Mouse (Mus musculus): ENCODE data around the gene Hectd4. TPM values are rescaled to one million over a fixed set of nuclear protein-coding genes. Genes with fewer than 3 reads are reported as not detected.

Hectd4 gene
- 4.8 TPM for polyA plus RNA-seq (2017; shearing (Covaris generic))

DNA sequence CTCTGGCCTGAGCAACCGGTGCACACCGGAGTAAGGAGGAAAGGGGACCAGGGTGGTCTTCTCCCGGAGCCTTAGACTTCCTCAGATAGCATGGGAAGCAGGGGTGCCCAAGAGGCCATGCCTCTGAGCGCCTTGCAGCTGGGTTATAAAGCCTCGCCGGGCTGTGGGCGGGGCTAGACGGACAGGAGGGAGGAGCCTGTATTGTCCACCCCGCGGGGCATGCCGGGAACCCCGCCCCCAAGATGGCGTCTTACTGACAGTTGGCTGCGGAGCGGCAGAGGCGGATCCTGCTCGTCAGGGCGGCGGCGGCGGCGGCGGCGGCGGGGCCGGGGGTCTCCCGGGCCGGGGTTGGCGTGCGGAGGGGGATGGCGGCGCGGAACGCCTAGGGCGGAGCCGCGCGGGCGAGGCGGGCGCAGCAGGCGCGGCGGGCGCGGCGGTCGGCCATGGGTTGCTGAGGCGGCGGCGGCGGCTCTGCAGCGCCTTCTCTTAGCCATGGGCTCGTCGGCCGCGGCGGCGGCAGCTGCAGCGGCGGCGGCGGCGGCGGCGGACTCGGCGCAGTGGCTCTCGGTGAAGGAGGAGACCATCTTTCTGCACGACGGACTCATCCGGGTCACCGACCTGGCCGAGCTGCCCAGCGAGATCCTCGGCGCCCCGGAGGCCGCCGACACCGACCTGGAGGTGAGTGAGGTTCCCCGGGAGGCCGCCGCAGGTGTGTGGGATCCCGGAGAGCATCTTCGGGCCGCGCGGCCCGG is at the start of gene Hectd4:
Gene Hectd4, plus strand, starts transcription at position 240 of the 752 bp plus-strand sequence.

GRCm38 (mm10) chr5:121190836-121191583 is 29.0 kb upstream of the Hectd4 start, which contains the start of gene Ptpn11:
Gene Ptpn11 (minus strand): TSS chr5:121191397.

DNA sequence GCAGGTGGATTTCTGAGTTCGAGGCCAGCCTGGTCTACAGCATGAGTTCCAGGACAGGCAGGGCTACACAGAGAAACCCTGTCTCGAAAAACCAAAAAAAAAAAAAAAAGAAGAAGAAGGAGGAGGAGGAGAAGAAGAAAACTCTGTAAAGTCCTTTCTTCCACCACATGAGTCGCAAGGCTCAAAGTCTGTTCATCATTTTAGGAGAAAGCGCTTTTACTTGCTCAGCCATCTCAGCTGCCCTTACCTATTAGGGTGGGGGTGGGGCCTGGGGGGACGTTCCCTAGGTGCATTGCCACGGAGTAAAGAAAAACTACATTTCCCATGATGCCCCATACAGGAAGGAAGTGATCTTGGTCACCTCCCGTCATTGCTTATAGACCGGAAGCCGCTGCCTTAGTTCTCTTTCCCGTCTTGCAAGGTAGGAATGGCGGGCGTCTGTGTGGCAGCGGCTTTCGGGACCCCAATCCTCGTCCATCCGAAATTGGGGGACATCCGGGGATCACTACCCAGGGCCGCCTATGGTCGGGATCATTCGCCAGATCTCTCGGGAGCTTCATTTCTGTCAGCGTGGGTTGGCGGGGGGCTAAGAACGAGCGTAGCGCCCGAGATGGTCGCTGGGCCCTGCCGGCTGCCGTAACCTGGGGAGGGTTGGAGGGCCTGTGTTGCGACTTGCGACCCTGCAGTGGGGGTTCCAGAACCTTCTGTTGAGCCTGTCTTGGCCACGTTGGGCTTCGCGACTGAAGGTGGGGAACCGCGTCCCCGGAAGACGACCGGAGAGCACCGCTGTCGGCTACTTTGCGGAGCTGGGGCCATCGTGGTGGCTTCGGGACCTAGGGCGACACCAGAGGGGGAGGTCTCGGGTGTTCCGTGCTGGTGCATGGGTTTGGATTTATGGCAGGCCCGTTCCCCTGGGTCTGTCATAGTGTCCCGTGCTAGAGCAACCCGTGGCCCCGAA is 15.6 kb upstream of the Hectd4 start, which contains the start of gene Rpl6:
Gene Rpl6, plus strand, starts transcription at position 350 of the 958 bp plus-strand sequence.

GRCm38 (mm10) chr5:121385461-121386119 is 165.6 kb downstream of the Hectd4 start, which contains the start of gene Trafd1:
Gene Trafd1 (minus strand): TSS chr5:121385632.

GRCm38 (mm10) chr5:121397187-121398145 is 177.4 kb downstream of the Hectd4 start, which contains the start of gene Naa25:
Gene Naa25 (plus strand): TSS chr5:121397936.

Other genes with a start within 250 kb of the Hectd4 start
- gene Rph3a, start 210.1 kb upstream of the Hectd4 start, polyA plus RNA-seq (2017; shearing (Covaris generic)) = not detected
- gene Ptpn11, start 28.8 kb upstream of the Hectd4 start, polyA plus RNA-seq (2017; shearing (Covaris generic)) = 14.6 TPM
- gene Rpl6, start 15.7 kb upstream of the Hectd4 start, polyA plus RNA-seq (2017; shearing (Covaris generic)) = 751 TPM
- gene Trafd1, start 165.4 kb downstream of the Hectd4 start, polyA plus RNA-seq (2017; shearing (Covaris generic)) = 65.5 TPM
- 48.6 TPM for gene Naa25, start 177.7 kb downstream of the Hectd4 start, polyA plus RNA-seq (2017; shearing (Covaris generic))
- gene Tmem116, start 231.7 kb downstream of the Hectd4 start, polyA plus RNA-seq (2017; shearing (Covaris generic)) = 1.2 TPM
- gene Erp29, start 232.3 kb downstream of the Hectd4 start, polyA plus RNA-seq (2017; shearing (Covaris generic)) = 65.8 TPM

All from inflammation-experienced regulatory T-cells, adult 16 weeks (primary cell).